Mouse (Mus musculus) large intestine, adult 2 months (tissue): ENCODE data around the gene Abhd12. TPM values are rescaled to one million over a fixed set of nuclear protein-coding genes. Genes with fewer than 3 reads are reported as not detected.
A peak's percentile ranks its signal among the peaks of the same experiment; 100 is the strongest.

ENCODE experiments used
- DNase-seq: peaks from one replicate; pipeline ENCODE4 v3.0.0-alpha.2; 2012; ENCODE audit warnings: low read depth, low spot score
- WGBS: fragments of 180-500 bp; shearing (Covaris S2); methylation state at CpG from one replicate; pipeline ENCODE4 v1.1.7; 2018; 5-methylcytosine and 5-hydroxymethylcytosine counted together
- polyA plus RNA-seq: library from polyadenylated mRNA; depleted of rRNA; stranded (reverse); fragments of >200 nt; gene quantifications from 2 replicates; pipeline ENCODE4 v1.2.3, GENCODE M21; 2012

Abhd12 gene
- polyA plus RNA-seq, 1 experiment = 83.1 TPM

DNA sequence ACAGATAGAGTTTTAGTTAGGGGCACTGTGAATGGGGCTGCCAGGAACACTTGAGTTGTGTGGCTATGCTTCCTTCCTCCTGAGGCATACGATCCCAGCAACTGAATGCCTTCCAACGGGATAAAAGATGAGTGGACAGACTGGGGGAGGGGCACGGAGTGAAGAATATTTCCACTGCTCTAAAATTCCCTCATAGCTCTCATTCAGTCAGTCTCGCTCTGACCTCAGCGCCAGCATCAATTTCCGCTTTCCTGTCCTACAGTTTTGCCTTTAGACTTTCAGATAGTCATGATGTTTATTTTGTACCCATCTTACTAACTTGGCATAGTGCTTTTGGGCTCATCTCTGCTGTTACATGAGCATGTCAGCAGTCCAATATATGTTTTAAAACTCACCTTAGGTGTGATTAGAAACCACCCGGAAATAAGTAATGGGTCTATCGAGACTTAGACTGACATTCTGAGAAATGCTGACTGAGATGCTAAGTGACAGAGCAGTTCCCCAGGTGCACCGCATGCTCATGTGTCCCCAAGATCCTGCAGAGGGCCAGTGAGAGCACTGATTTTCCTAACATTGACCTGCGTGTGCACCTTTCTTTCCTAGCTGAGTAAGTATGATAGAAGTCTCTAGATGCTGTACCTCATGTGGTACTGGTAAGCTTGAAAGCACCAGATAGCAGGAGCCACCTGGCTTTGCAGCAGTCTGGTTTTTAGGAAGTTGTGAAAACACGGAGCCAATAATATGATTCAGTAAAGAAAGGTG lies 44.7 kb downstream of the Abhd12 start:
- no peak for DNase-seq

GRCm38 (mm10) chr2:150858724-150859487 lies 45.6 kb downstream of the Abhd12 start:
- 32% methylated on average over 9 of the region's 9 CpGs for WGBS
- DNase-seq = peak; percentile 59

More for the DNA sequence above, 44.7 kb downstream of the Abhd12 start:
- 83% methylated on average over 11 of the region's 11 CpGs for WGBS

GRCm38 (mm10) chr2:150855186-150855585 lies 49.4 kb downstream of the Abhd12 start:
- DNase-seq = no peak

DNA sequence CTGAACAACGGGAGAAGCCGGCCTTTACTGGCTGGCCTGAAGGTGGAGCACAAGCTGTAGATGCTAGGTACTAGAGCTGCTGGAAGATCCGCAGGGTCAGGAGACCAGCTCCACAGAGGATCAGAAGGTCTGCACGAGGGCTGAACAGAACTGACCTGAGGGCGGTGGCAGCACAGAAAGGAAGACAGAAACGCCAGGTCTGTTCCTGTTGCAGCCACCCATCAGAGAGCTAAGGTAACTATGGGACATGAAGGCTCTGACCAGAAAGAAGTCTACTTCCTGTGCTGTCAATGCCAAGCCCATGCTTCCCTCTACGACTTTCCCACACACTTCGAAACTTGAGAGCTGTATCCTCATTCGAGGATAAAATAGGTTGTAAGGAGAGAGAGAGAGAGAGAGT lies 53.3 kb downstream of the Abhd12 start:
- WGBS = 63% methylated on average over 9 of the region's 9 CpGs
- DNase-seq = no peak

- WGBS = 64% methylated on average over 8 of the region's 8 CpGs
- DNase-seq = no peak
Observed at GRCm38 (mm10) chr2:150847436-150847995, 57.0 kb downstream of the Abhd12 start.

DNA sequence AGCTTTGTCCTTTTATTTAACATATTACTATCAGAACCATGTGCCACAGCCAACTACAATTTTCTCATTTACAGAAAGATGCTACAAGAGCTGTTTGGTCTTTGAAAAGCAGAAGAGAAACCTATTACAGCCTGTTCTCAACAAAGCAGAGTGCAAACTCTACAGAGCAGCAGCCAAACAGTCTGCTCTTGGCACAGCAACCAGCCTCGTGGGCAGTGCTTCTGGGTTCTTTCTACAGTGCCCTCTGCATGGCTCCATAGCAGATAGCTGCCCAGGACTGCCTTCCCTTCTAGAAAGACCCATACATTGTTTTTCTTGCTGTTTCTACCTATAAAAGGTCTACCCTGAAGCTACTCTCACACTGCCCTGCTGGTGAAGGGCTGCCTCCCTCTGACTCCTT lies 59.7 kb downstream of the Abhd12 start:
- 57% methylated on average over 1 of the region's 1 CpGs for WGBS
- DNase-seq = no peak

DNA sequence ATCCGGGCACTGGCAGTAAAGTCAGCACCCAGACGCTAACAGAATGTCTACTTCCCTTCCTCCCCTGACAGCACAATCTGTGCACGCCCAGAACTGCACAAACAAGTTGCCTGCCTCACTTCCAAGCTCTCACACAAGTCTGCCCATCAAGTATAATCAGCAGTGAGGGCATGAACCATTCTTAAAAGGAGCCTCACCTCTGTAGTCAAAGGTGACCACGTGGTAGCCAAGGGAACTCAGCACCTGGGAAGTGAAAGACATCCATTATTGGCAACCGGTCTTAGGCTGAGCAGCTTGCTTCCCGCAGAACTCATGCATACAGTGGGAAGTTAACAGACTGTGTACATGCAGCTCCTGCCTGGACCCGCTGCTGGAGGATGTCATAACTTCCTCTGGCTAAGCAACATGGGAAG lies 62.5 kb downstream of the Abhd12 start:
- 48% methylated on average over 7 of the region's 7 CpGs for WGBS
- DNase-seq = no peak

GRCm38 (mm10) chr2:150841109-150841508 lies 63.4 kb downstream of the Abhd12 start:
- 84% methylated on average over 11 of the region's 11 CpGs for WGBS
- DNase-seq = no peak

DNA sequence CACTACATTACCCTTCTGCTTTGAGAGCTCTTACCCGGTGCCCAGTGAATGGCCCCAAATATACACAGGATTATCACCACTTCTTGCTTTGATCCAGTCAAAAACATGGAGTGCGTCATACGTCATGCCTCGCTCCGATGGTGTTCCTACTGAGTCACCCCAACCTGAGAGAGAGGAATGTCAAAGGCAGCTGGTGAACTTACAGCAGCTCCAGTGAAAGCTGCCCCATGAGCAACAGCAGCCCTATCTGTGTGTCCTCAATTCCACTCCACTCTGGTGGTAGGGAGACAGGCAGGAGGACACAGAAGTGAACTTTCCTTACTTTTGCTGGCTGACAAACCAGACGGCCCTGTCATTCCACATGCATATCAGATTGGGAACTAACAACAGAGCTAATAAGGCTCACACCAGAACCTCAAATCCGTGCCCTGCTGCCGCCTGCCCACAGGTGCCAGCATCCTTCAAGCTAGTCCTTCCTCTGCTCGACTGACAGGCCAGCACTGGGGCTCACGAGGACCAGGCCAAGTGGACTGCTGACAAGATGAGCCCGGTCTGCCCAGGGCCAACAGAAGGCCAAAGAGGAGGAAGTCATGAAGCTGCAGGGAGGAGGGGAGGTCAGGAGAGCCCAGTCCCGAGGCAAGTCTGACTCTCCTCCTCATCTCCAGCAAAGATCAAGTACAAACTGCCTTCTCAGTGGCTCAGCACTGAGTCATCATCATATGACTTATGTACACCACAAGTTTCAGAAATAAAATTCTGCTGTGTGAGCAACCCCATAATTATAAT lies 64.7 kb downstream of the Abhd12 start:
- no peak for DNase-seq
- 79% methylated on average over 12 of the region's 12 CpGs for WGBS

- 95% methylated on average over 3 of the region's 3 CpGs for WGBS
Observed at GRCm38 (mm10) chr2:150837781-150838180, 66.8 kb downstream of the Abhd12 start.

DNA sequence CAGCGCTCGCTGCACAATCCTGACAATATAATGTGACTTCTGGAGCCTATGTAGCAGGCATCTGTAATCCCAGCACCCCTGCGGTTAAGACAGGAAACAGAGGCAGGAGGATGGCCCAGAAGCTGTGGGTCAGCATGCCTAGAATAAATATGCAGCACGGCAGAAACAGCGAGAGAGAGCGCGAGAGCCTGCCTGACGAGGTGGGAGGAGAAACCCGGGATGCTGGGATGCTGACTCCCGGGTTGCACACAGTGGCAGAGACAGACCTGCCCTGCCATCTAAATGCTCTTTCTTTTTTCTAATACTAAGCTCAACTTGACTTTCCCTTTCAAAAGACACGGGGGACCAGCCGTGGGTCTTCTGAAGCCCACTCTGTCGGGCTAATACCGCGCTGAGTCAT lies 67.6 kb downstream of the Abhd12 start:
- DNase-seq = no peak
- 77% methylated on average over 15 of the region's 15 CpGs for WGBS

More at GRCm38 (mm10) chr2:150837781-150838180, 66.8 kb downstream of the Abhd12 start:
- no peak for DNase-seq

GRCm38 (mm10) chr2:150835975-150836374 lies 68.6 kb downstream of the Abhd12 start:
- DNase-seq = no peak
- WGBS = 92% methylated on average over 4 of the region's 4 CpGs

DNA sequence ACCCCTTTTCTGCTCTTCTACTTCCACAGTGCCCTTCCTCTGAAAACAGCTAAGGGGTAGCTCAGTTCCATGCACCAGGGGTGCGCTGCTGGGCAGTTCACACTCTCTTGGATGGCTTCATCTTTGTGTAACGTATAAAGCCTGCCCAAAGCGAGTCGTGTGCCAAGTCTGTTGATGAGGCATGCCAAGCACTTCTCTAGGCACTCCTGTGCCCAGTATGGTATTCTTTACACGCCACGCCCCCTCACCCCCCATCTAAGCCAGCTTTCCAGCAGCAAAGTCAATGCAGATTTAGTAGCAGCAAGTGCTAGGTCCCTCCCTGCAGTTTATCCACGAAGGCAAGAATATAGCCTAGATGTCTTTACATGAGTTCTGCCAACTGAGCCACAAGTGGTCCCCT lies 69.9 kb downstream of the Abhd12 start:
- 79% methylated on average over 7 of the region's 7 CpGs for WGBS
- DNase-seq = no peak

DNA sequence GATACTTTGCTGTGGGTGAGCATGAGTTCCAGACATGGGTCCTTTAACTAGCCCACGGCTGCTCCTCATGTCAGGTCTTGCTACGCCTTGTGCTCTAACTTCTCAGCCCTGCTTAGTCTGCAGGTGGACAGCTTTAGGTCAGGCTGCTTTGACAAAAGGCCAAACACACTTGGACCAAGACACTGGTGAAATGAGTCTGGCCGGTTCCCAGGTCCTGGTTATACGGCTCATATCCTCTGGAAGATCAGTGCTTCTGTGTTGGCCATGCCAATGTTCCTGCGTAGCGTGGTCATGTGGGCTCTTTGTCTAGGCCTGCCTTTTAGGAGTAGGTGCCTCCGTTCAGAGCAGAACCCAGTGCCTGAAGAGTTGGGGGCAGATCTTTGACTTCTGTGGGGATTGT lies 72.5 kb downstream of the Abhd12 start:
- no peak for DNase-seq
- WGBS = 88% methylated on average over 7 of the region's 7 CpGs

DNA sequence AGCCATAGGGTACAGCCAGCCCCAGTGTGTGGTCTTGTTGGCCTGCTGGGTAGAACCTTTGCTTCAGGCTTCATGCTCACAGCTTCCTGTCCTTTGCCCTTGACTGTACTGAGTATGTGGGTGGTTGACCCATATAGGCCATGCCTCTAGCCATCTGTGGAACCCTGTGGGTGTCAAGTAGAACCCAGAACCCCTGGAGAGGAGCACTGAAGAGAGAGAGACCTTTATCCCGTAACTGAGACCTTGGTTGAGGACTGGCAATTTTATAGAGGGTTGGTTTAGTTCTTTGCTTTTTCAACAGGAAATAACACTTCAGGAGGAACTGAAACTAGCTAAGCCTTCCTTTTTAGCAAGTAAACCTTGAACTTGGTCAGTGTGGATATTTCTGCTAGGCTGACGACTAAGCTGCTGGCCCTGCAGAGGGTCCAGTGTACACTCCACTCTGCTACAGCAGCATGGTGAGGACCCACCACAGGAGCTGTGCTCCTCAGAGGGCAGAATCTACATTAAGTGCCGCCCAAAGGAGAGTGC lies 73.6 kb downstream of the Abhd12 start:
- 76% methylated on average over 3 of the region's 3 CpGs for WGBS
- no peak for DNase-seq

DNA sequence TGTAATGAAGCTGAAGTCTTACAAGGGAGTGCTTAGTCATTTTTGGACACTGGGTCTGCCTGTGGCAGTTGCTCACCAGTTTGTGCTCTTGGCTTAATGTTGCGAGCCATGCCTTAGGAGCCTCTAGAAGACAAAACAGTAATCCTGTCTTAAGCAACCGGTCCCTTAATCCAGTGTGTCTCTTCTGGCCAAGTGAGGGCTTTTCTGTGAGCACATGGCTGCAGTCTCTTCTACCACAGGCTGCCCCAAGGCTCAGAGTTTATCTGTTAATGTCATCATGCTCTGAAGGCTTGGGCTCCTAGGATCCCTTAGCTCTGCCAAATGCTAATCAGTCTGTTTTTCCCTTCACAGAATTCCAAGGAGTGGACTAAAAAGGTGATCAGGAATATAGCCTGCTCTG lies 74.5 kb downstream of the Abhd12 start:
- no peak for DNase-seq
- WGBS = 92% methylated on average over 2 of the region's 2 CpGs

DNA sequence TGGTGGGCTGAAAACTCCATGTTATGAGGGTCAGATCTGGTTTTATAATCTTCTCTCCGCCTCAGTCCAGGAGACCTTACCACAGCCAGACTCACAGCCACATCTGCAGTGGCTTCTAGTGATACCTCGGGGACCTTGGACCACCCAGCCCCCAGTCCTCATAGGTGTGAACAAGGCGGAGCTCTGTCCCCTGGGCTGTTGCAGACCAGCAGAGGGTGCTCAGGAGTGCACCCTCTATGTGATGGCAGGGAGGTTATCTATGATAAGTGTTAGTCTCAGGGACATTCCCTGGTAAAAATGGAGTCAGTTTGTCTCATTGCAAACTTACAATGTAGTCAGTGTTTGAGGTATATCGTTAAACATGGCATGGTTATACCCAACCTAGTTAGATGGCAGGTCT lies 75.9 kb downstream of the Abhd12 start:
- DNase-seq = no peak
- 76% methylated on average over 4 of the region's 4 CpGs for WGBS

- no peak for DNase-seq
- WGBS = 53% methylated on average over 3 of the region's 3 CpGs
Observed at GRCm38 (mm10) chr2:150828164-150828563, 76.4 kb downstream of the Abhd12 start.

DNA sequence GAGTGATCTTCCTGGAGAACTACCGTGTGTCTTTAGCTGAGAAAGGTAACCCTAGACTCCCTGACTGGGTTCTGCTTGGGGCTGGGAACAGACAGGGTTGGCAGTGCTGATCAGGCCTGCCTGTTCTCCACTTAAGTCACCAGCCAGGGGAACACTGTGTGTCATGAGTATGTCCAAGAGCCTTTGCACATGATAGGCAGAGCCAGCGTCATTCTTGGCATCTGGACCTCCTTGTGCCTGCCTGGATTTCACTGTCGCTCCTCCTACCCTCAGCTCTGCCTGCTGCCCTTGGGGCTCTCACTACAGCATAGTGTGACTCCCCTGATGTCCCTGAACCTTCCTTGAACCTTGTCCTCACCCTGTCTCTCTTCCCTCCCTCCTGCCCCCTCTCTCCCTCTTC lies 78.1 kb downstream of the Abhd12 start:
- WGBS = 89% methylated on average over 3 of the region's 3 CpGs
- no peak for DNase-seq

GRCm38 (mm10) chr2:150822987-150823386 lies 81.6 kb downstream of the Abhd12 start:
- WGBS = 55% methylated on average over 8 of the region's 8 CpGs
- DNase-seq = no peak
